Mouse (Mus musculus) heart, postnatal 0 days (tissue): ENCODE measurements around the gene 1810062G17Rik.

Experiments used
- CTCF ChIP-seq: IDR thresholded peaks from 2 replicates; pipeline ENCODE4 v1.5.1; 2016; ENCODE audit warnings: antibody characterized with exemption, control low read depth, low read depth
- EP300 ChIP-seq: IDR thresholded peaks from 2 replicates; pipeline ENCODE4 v1.6.1; 2016; ENCODE audit warnings: antibody characterized with exemption, low read depth

GRCm38 (mm10) chr3:36495436-36495835 lies 19.7 kb downstream of the 1810062G17Rik start:
- TF ChIP-seq CTCF (peak; percentile 94), EP300 (no peak)
